Mouse (Mus musculus): ENCODE results near the gene Pex11g. TPM values are rescaled to one million over a fixed set of nuclear protein-coding genes. Genes with fewer than 3 reads are reported as not detected.
A peak's percentile ranks its signal among the peaks of the same experiment; 100 is the strongest.

Pex11g gene
- polyA plus RNA-seq, 1 experiment from 2014 or later, result 9.5 TPM

DNA sequence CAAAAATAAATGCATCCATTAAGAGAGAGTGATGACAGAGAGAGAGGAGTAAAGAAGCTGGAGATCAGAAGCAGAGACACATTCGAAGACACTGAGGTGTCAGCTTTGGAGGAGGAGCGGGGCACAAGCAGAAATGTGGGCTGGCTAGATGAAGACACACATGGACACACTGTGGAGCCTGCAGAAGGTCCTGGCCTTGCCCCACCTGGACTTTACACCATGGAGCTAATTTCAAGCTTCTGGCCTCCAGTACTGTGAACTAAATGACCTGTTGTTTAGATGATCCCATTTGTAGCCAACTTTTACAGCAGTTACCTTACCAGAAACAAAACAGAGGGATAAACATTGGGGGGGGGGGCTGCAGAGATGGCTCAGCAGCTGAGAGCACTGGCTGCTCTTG, 4.2 kb downstream of the Pex11g start:
- H3K36me3 ChIP-seq (ENCODE audit: control insufficient read depth, insufficient read depth, low read length), result no peaks in the 10 kb centered on the region; the same call in 1 of the 2 replicates
- no peaks in the 10 kb centered on the region for H3K27me3 ChIP-seq (ENCODE audit: control insufficient read depth, insufficient read depth, low read depth, low read length)
- no peak overlapping the region for H3K27ac ChIP-seq (ENCODE audit: low read length)
- 93% methylated on average over 2 of the region's 2 CpGs for WGBS
- no peak for ATAC-seq (ENCODE audit: low read depth)
- H3K4me3 ChIP-seq (ENCODE audit: low read length), result no peak overlapping the region
- H3K4me2 ChIP-seq (ENCODE audit: low read depth, low read length), result no peak overlapping the region
- H3K9me3 ChIP-seq (ENCODE audit: control insufficient read depth, low read length), result no peaks in the 10 kb centered on the region
- H3K4me1 ChIP-seq (replicated peaks; ENCODE audit: control insufficient read depth, insufficient read depth, low read length), result peaks cover 2% of the 10 kb centered on the region; the same call in 1 of the 2 replicates
- no peak overlapping the region for H3K9ac ChIP-seq (ENCODE audit: low read length)

DNA sequence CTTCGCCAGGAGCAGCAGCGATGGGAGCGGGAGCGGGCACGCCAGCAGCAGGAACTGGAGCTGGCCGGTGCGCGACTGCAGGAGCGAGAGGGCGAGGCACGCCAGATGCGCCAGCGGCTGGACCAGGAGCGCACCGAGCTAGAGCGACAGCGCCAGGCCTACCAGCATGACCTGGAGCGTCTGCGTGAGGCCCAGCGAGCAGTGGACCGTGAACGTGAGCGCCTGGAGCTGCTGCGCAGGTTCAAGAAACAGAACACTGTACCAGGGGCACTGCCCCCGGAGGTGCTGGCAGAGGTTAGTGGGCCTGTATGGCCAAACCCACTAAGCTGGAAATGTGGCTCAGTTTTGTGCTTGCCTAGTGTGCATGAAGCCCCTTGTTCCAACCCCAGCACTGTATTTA, 15.5 kb downstream of the Pex11g start:
- Histone ChIP-seq H3K4me2 (ENCODE audit: low read depth, low read length) (no peak overlapping the region), H3K9me3 (ENCODE audit: control insufficient read depth, low read length) (no peaks in the 10 kb centered on the region), H3K4me1 (replicated peaks; ENCODE audit: control insufficient read depth, insufficient read depth, low read length) (no peaks in the 10 kb centered on the region), H3K27ac (ENCODE audit: low read length) (no peak overlapping the region), H3K27me3 (ENCODE audit: control insufficient read depth, insufficient read depth, low read depth, low read length) (no peaks in the 10 kb centered on the region), H3K9ac (ENCODE audit: low read length) (no peak overlapping the region), H3K4me3 (ENCODE audit: low read length) (no peak overlapping the region), H3K36me3 (ENCODE audit: control insufficient read depth, insufficient read depth, low read length) (peaks cover 53% of the 10 kb centered on the region)
- no peak for ATAC-seq (ENCODE audit: low read depth)
- WGBS, result 97% methylated on average over 25 of the region's 25 CpGs

DNA sequence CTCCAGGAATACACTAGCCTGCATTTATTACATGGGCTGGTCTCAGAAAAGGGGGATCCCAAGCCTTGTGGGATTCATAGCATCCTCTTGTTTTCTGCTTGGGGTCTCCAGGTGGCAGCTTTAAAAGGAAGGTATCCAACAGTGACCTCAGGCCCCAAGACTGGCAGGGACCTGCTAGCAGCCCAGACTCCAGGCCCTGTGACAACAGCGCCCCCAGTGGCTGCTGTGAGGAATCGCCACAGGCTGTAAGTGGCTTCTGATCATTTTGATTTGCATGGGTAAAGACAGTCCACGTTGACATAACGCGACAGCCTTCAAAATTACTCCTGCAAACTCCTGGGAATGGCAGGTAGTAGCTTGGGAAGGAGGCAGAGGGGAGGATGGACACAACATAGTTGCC, 16.8 kb downstream of the Pex11g start:
- ATAC-seq (ENCODE audit: low read depth), result 0 out of 2 replicates have a peak, but pooled peaks have one; percentile 26

DNA sequence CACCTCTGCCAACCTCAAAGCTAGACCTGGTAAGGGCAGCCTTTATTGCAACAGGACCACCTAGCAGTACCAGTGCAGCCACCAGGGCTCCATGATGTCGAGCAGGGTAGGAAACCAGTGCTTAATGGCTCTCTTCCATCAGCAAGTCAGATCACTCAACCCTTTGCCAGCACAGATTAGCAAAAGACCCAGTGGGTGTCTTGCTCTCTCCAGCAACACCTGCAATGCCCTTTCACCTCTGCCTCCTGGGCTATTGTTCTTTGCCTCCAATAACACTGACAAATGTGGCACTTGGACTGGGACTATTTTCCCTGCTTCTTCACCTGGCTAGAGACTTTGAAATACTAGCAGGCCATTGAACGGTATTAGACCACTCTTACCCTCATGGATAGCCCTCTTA, 18.3 kb downstream of the Pex11g start:
- Histone ChIP-seq H3K4me3 (ENCODE audit: low read length) (no peak overlapping the region), H3K4me2 (ENCODE audit: low read depth, low read length) (no peak overlapping the region), H3K36me3 (ENCODE audit: control insufficient read depth, insufficient read depth, low read length) (peaks cover 43% of the 10 kb centered on the region), H3K9ac (ENCODE audit: low read length) (no peak overlapping the region), H3K27ac (ENCODE audit: low read length) (no peak overlapping the region), H3K9me3 (ENCODE audit: control insufficient read depth, low read length) (no peaks in the 10 kb centered on the region), H3K27me3 (ENCODE audit: control insufficient read depth, insufficient read depth, low read depth, low read length) (no peaks in the 10 kb centered on the region), H3K4me1 (replicated peaks; ENCODE audit: control insufficient read depth, insufficient read depth, low read length) (no peaks in the 10 kb centered on the region)
- WGBS, result 89% methylated on average over 2 of the region's 2 CpGs
- ATAC-seq (ENCODE audit: low read depth), result no peak

More for the DNA sequence above, 16.8 kb downstream of the Pex11g start:
- Histone ChIP-seq H3K27ac (ENCODE audit: low read length) (no peak overlapping the region), H3K4me2 (ENCODE audit: low read depth, low read length) (no peak overlapping the region), H3K27me3 (ENCODE audit: control insufficient read depth, insufficient read depth, low read depth, low read length) (no peaks in the 10 kb centered on the region), H3K4me1 (replicated peaks; ENCODE audit: control insufficient read depth, insufficient read depth, low read length) (no peaks in the 10 kb centered on the region), H3K4me3 (ENCODE audit: low read length) (no peak overlapping the region), H3K36me3 (ENCODE audit: control insufficient read depth, insufficient read depth, low read length) (peaks cover 48% of the 10 kb centered on the region), H3K9ac (ENCODE audit: low read length) (no peak overlapping the region), H3K9me3 (ENCODE audit: control insufficient read depth, low read length) (no peaks in the 10 kb centered on the region)
- WGBS, result 27% methylated on average over 5 of the region's 5 CpGs

DNA sequence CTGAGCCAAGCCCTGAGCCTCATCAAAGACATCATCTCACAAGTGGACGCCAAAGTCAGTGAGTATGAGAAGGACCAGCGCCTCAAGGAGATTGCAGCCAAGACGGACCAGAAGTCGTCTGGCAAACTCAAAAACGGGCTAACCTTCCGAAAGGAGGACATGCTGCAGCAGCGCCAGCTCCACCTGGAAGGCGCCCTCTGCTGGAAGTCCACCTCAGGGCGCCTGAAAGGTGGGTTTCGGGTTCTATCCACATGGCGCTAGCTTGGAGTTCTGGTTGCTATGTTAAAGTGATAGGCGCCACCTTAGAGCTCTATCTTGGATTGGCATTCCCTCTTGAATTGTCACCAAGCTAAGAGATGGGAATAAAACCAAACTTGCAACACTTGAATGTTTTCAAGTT, 28.0 kb downstream of the Pex11g start:
- Histone ChIP-seq H3K4me1 (replicated peaks; ENCODE audit: control insufficient read depth, insufficient read depth, low read length) (no peaks in the 10 kb centered on the region), H3K36me3 (ENCODE audit: control insufficient read depth, insufficient read depth, low read length) (peaks cover 29% of the 10 kb centered on the region), H3K9me3 (ENCODE audit: control insufficient read depth, low read length) (no peaks in the 10 kb centered on the region), H3K4me2 (ENCODE audit: low read depth, low read length) (no peak overlapping the region), H3K4me3 (ENCODE audit: low read length) (no peak overlapping the region), H3K27ac (ENCODE audit: low read length) (no peak overlapping the region), H3K9ac (ENCODE audit: low read length) (no peak overlapping the region), H3K27me3 (ENCODE audit: control insufficient read depth, insufficient read depth, low read depth, low read length) (no peaks in the 10 kb centered on the region)
- WGBS, result 75% methylated on average over 12 of the region's 12 CpGs
- ATAC-seq (ENCODE audit: low read depth), result no peak

DNA sequence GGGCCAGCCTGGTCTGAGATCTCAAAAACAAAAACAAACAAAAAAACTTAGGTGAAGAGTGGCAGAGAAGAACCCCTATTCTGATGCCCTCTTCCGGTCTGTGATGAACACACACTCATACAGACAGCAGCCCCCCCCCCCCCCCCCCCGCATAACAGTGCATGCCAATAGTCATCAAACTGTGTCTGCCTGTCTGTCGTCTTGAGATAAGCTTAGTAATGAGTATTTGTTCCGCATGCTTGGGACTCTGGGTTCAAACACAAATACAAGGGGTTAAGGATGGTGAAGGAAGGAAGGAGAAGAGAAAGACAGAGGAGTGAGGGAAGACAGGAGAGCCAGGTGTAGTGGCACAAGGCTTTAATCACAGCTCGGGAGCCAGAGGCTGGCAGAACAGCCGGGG, 31.0 kb downstream of the Pex11g start:
- ATAC-seq (ENCODE audit: low read depth), result no peak
- H3K9me3 ChIP-seq (ENCODE audit: control insufficient read depth, low read length), result no peaks in the 10 kb centered on the region
- H3K36me3 ChIP-seq (ENCODE audit: control insufficient read depth, insufficient read depth, low read length), result peaks cover 45% of the 10 kb centered on the region
- no peaks in the 10 kb centered on the region for H3K27me3 ChIP-seq (ENCODE audit: control insufficient read depth, insufficient read depth, low read depth, low read length)
- H3K4me3 ChIP-seq (ENCODE audit: low read length), result no peak overlapping the region
- H3K27ac ChIP-seq (ENCODE audit: low read length), result no peak overlapping the region
- no peak overlapping the region for H3K4me2 ChIP-seq (ENCODE audit: low read depth, low read length)
- no peak overlapping the region for H3K9ac ChIP-seq (ENCODE audit: low read length)
- H3K4me1 ChIP-seq (replicated peaks; ENCODE audit: control insufficient read depth, insufficient read depth, low read length), result no peaks in the 10 kb centered on the region
- WGBS, result 77% methylated on average over 6 of the region's 6 CpGs

DNA sequence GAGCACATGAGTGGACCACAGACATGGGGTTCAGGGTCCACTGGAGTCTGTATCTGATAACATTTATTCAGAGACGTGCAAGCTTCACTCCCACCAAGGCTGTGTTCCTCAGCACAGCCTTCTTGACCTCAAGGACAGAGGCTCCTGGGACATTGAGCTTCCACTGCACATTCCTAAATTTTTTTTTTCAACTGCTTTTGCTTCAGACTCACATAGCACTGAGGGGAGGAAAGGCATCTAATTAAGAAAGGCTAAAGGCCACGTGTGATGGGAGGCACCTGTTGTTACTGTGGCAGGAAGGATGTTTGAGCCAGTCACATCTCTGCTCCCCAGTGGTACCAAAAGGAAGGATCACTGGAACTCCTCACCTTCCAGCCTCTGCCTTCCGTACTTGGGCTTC, 36.4 kb downstream of the Pex11g start:
- Histone ChIP-seq H3K27me3 (ENCODE audit: control insufficient read depth, insufficient read depth, low read depth, low read length) (no peaks in the 10 kb centered on the region), H3K4me3 (ENCODE audit: low read length) (no peak overlapping the region), H3K9ac (ENCODE audit: low read length) (no peak overlapping the region), H3K4me2 (ENCODE audit: low read depth, low read length) (no peak overlapping the region), H3K4me1 (replicated peaks; ENCODE audit: control insufficient read depth, insufficient read depth, low read length) (no peaks in the 10 kb centered on the region), H3K9me3 (ENCODE audit: control insufficient read depth, low read length) (no peaks in the 10 kb centered on the region), H3K27ac (ENCODE audit: low read length) (no peak overlapping the region), H3K36me3 (ENCODE audit: control insufficient read depth, insufficient read depth, low read length) (peaks cover 28% of the 10 kb centered on the region)
- WGBS, result 75% methylated on average over 3 of the region's 3 CpGs
- ATAC-seq (ENCODE audit: low read depth), result no peak

DNA sequence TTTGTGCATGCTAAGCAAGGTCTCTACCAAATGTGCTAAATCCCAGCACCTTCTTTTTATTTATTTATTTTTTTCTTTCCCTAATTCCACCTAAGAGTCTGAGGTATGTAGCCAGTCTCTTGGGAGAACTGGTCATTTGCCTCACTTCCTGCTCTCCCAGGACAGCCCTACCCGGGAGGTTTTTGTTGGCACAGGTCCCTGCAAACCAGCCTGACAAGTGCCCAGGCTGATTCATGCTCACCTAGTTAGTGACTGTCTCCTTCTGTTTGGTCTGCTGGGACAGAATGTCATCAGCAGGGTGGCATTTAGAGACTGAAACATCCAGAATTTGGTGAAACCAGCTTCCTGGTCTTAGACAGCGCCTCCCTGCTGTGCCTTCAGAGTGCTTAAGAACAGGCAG, 37.5 kb downstream of the Pex11g start:
- no peaks in the 10 kb centered on the region for H3K9me3 ChIP-seq (ENCODE audit: control insufficient read depth, low read length)
- H3K4me1 ChIP-seq (replicated peaks; ENCODE audit: control insufficient read depth, insufficient read depth, low read length), result no peaks in the 10 kb centered on the region
- H3K27me3 ChIP-seq (ENCODE audit: control insufficient read depth, insufficient read depth, low read depth, low read length), result no peaks in the 10 kb centered on the region
- H3K9ac ChIP-seq (ENCODE audit: low read length), result no peak overlapping the region
- ATAC-seq (ENCODE audit: low read depth), result peak; percentile 60; the same call in 1 of the 2 replicates
- 49% methylated on average over 2 of the region's 2 CpGs for WGBS
- H3K4me2 ChIP-seq (ENCODE audit: low read depth, low read length), result no peak overlapping the region
- H3K27ac ChIP-seq (ENCODE audit: low read length), result no peak overlapping the region
- peaks cover 25% of the 10 kb centered on the region for H3K36me3 ChIP-seq (ENCODE audit: control insufficient read depth, insufficient read depth, low read length)
- no peak overlapping the region for H3K4me3 ChIP-seq (ENCODE audit: low read length)

DNA sequence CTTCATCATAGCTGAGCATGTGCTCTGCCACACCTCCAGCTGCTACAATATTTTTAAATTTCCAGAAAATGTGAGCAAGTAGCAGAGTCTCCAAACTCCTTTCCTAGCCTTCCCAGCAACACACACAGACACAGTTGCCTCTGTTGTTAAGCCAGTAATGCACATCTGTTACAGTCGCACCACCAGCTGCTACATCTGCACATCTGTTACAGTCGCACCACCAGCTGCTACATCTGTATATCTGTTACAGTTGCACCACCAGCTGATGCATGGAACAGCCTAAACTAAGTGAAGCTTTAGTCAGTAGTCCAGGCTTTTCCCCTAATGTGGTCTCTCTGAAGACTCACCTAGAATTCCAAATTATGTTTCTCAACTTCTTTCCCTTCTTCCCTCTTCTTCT, 39.1 kb downstream of the Pex11g start:
- Histone ChIP-seq H3K27me3 (ENCODE audit: control insufficient read depth, insufficient read depth, low read depth, low read length) (no peaks in the 10 kb centered on the region), H3K27ac (ENCODE audit: low read length) (no peak overlapping the region), H3K9ac (ENCODE audit: low read length) (no peak overlapping the region), H3K36me3 (ENCODE audit: control insufficient read depth, insufficient read depth, low read length) (peaks cover 20% of the 10 kb centered on the region), H3K4me1 (replicated peaks; ENCODE audit: control insufficient read depth, insufficient read depth, low read length) (no peaks in the 10 kb centered on the region), H3K4me2 (ENCODE audit: low read depth, low read length) (no peak overlapping the region), H3K9me3 (ENCODE audit: control insufficient read depth, low read length) (no peaks in the 10 kb centered on the region), H3K4me3 (ENCODE audit: low read length) (no peak overlapping the region)
- ATAC-seq (ENCODE audit: low read depth), result no peak
- 73% methylated on average over 2 of the region's 2 CpGs for WGBS

DNA sequence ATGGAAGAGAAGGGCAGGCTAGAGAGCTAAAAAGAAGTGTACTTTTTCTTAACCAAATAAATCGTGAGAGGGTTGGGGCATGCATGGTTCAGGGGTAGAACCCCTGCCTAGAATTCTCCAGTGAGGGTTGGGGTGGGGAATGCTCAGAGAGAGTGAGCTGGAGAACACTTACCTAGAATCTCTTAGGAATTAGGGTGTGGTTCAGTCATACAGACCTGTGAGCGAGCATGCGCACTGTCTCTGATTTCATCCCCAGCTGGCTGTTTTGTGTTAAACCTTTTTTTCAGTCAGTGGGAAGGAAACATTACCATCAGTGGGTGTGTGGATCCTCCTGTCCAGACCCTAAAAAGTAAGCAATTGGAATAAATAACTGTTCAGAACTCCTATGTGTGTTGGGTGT, 41.3 kb downstream of the Pex11g start:
- Histone ChIP-seq H3K4me1 (replicated peaks; ENCODE audit: control insufficient read depth, insufficient read depth, low read length) (no peaks in the 10 kb centered on the region), H3K4me3 (ENCODE audit: low read length) (no peak overlapping the region), H3K9me3 (ENCODE audit: control insufficient read depth, low read length) (no peaks in the 10 kb centered on the region), H3K36me3 (ENCODE audit: control insufficient read depth, insufficient read depth, low read length) (peaks cover 5% of the 10 kb centered on the region; the same call in 1 of the 2 replicates), H3K9ac (ENCODE audit: low read length) (no peak overlapping the region), H3K27ac (ENCODE audit: low read length) (no peak overlapping the region), H3K27me3 (ENCODE audit: control insufficient read depth, insufficient read depth, low read depth, low read length) (no peaks in the 10 kb centered on the region), H3K4me2 (ENCODE audit: low read depth, low read length) (no peak overlapping the region)
- whole genome bisulfite sequencing, result 78% methylated on average over 3 of the region's 3 CpGs
- ATAC-seq (ENCODE audit: low read depth), result peak; percentile 47; the same call in 1 of the 2 replicates
